Mouse (Mus musculus) erythroblast, embryonic 14.5 days (primary cell): ENCODE measurements around the gene Nudt22.

ENCODE experiments used
- GATA1 ChIP-seq: IDR thresholded peaks from 2 replicates; pipeline ENCODE4 v1.6.1; 2012; ENCODE audit warnings: low read length, inconsistent platforms, mixed read lengths
- TAL1 ChIP-seq: IDR thresholded peaks from 3 replicates; pipeline ENCODE4 v1.6.1; 2012; ENCODE audit warnings: low read length, inconsistent platforms, mixed read lengths

- no peak for TF ChIP-seq GATA1
- TF ChIP-seq TAL1: no peak
Measured at GRCm38 (mm10) chr19:6969291-6969664, 26.6 kb downstream of the Nudt22 start.
